Mouse (Mus musculus): ENCODE measurements around the gene Lypd3. TPM values are rescaled to one million over a fixed set of nuclear protein-coding genes. Genes with fewer than 3 reads are reported as not detected.

Gene Lypd3
- polyA plus RNA-seq, 1 experiment: not detected

Other genes starting within 250 kb of the Lypd3 start
- gene Smg9, start 236.9 kb upstream of the Lypd3 start, polyA plus RNA-seq (2011; ENCODE audit: insufficient read length, low read depth, missing spikeins): 14.8 and 18.1 TPM in 2 replicates
- gene Irgc1, start 184.3 kb upstream of the Lypd3 start, polyA plus RNA-seq (2011; ENCODE audit: insufficient read length, low read depth, missing spikeins): not detected in 2 replicates
- 35.2 and 70.2 TPM in 2 replicates for gene Plaur, start 174.1 kb upstream of the Lypd3 start, polyA plus RNA-seq (2011; ENCODE audit: insufficient read length, low read depth, missing spikeins)
- gene Cadm4, start 154.5 kb upstream of the Lypd3 start, polyA plus RNA-seq (2011; ENCODE audit: insufficient read length, low read depth, missing spikeins): 1.2 and 3.3 TPM in 2 replicates
- gene Zfp428, start 129.5 kb upstream of the Lypd3 start, polyA plus RNA-seq (2011; ENCODE audit: insufficient read length, low read depth, missing spikeins): 5.6 and 8.9 TPM in 2 replicates
- gene AC161166.1, start 124.1 kb upstream of the Lypd3 start, polyA plus RNA-seq (2011; ENCODE audit: insufficient read length, low read depth, missing spikeins): not detected in 2 replicates
- 17.6 and 21.7 TPM in 2 replicates for gene Irgq, start 105.9 kb upstream of the Lypd3 start, polyA plus RNA-seq (2011; ENCODE audit: insufficient read length, low read depth, missing spikeins)
- not detected in 2 replicates for gene Pinlyp, start 90.4 kb upstream of the Lypd3 start, polyA plus RNA-seq (2011; ENCODE audit: insufficient read length, low read depth, missing spikeins)
- 33.3 and 41.3 TPM in 2 replicates for gene Xrcc1, start 90.3 kb upstream of the Lypd3 start, polyA plus RNA-seq (2011; ENCODE audit: insufficient read length, low read depth, missing spikeins)
- gene Ethe1, start 49.0 kb upstream of the Lypd3 start, polyA plus RNA-seq (2011; ENCODE audit: insufficient read length, low read depth, missing spikeins): 11.3 and 16.2 TPM in 2 replicates
- gene Zfp575, start 48.9 kb upstream of the Lypd3 start, polyA plus RNA-seq (2011; ENCODE audit: insufficient read length, low read depth, missing spikeins): 2.3 and 2.6 TPM in 2 replicates
- gene Phldb3, start 25.8 kb upstream of the Lypd3 start, polyA plus RNA-seq (2011; ENCODE audit: insufficient read length, low read depth, missing spikeins): 0.76 and 0.97 TPM in 2 replicates
- gene Tex101, start 40.1 kb downstream of the Lypd3 start, polyA plus RNA-seq (2011; ENCODE audit: insufficient read length, low read depth, missing spikeins): not detected in 2 replicates
- not detected in 2 replicates for gene BC049730, start 72.7 kb downstream of the Lypd3 start, polyA plus RNA-seq (2011; ENCODE audit: insufficient read length, low read depth, missing spikeins)
- not detected in 2 replicates for gene Gm4763, start 90.4 kb downstream of the Lypd3 start, polyA plus RNA-seq (2011; ENCODE audit: insufficient read length, low read depth, missing spikeins)
- not detected in 2 replicates for gene Cd177, start 123.8 kb downstream of the Lypd3 start, polyA plus RNA-seq (2011; ENCODE audit: insufficient read length, low read depth, missing spikeins)
- gene Ceacam10, start 140.7 kb downstream of the Lypd3 start, polyA plus RNA-seq (2011; ENCODE audit: insufficient read length, low read depth, missing spikeins): not detected in 2 replicates
- gene Gm9844, start 225.7 kb downstream of the Lypd3 start, polyA plus RNA-seq (2011; ENCODE audit: insufficient read length, low read depth, missing spikeins): 9.9 and 35.2 TPM in 2 replicates
- gene Lypd4, start 233.4 kb downstream of the Lypd3 start, polyA plus RNA-seq (2011; ENCODE audit: insufficient read length, low read depth, missing spikeins): not detected in 2 replicates
- gene Dmrtc2, start 233.5 kb downstream of the Lypd3 start, polyA plus RNA-seq (2011; ENCODE audit: insufficient read length, low read depth, missing spikeins): not detected in 2 replicates
- gene Rps19, start 247.8 kb downstream of the Lypd3 start, polyA plus RNA-seq (2011; ENCODE audit: insufficient read length, low read depth, missing spikeins): 1,421 and 1,560 TPM in 2 replicates

Data from embryonic fibroblast, embryonic 13.5 days (primary cell).